ENCODE assay signal across 14 mouse cellular contexts in the genomic region with DNA sequence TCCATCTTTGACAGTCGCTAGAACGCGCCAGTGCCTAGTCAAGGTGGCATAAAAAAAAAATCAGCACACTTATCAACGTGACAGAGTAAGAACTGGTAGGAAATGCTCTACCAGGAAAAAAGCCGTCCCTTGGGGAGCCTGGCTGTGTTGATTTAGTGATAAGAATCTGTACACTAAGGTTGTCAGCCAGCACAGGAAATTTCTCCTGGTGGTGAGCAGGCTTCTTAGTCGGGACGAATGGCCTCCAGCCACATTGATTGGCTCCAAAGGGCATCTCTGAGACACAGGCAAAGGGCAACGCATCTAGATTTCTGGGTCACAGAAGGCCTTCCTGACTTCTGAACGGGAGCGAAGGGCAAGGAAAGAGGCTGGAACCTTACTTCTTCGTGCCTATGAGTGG. TPM values are rescaled to one million over a fixed set of nuclear protein-coding genes. Genes with fewer than 3 reads are reported as not detected.
DNase-seq lines count a peak whose midpoint lies in the region; ATAC-seq lines count a peak whose summit lies in the region.
"Had no signal": no experiment of that assay in that cellular context is flagged by ENCODE, and none has a peak within 500 bp of the region (broad histone marks: within the 10 kb centered on the region; RNA-seq: fewer than 3 reads in every experiment).

No protein-coding gene starts in this region.

- ATAC-seq in heart, embryonic 11.5 days (replicated peaks; ENCODE audit: insufficient number of reproducible peaks, low FRiP score, low TSS enrichment) = no peak
- no peak for ATAC-seq in midbrain, embryonic 11.5 days (ENCODE audit: low FRiP score)
- ATAC-seq in midbrain, embryonic 15.5 days (replicated peaks) = no peak
- peak; percentile 74 for ATAC-seq in stomach, embryonic 16.5 days (ENCODE audit: insufficient read depth, low FRiP score)
- ATAC-seq in hindbrain, embryonic 12.5 days (ENCODE audit: low FRiP score) = no peak

- peak; percentile 94 for DNase-seq in heart, adult 11 months
- DNase-seq in midbrain, embryonic 11.5 days (ENCODE audit: low spot score, missing footprints) = peak; percentile 61
- peak; percentile 64 to 77 for DNase-seq in kidney, postnatal 25 days
- DNase-seq in cerebellum, adult 9-11 months = no peak
- DNase-seq: cerebellum, adult 9-10 months; left cerebral cortex, postnatal 4 days; right cerebral cortex, postnatal 14 days; thymus, adult 18-20 months had no signal

- H3K4me2 ChIP-seq in heart, embryonic 11.5 days = no peak overlapping the region
- H3K4me2 ChIP-seq in midbrain, embryonic 11.5 days = no peak overlapping the region
- no peak overlapping the region for H3K4me2 ChIP-seq in midbrain, embryonic 15.5 days
- no peak overlapping the region for H3K4me2 ChIP-seq in stomach, embryonic 16.5 days (ENCODE audit: low read depth, low read length)
- no peak overlapping the region for H3K4me2 ChIP-seq in hindbrain, embryonic 12.5 days (replicated peaks)
- H3K4me2 ChIP-seq: heart, embryonic 15.5 days had no signal

- H3K4me3 ChIP-seq in heart, embryonic 11.5 days (ENCODE audit: low read depth, low read length) = no peak overlapping the region
- H3K4me3 ChIP-seq in midbrain, embryonic 11.5 days (ENCODE audit: low read depth, low read length) = no peak overlapping the region
- H3K4me3 ChIP-seq in midbrain, embryonic 15.5 days = no peak overlapping the region
- no peak overlapping the region for H3K4me3 ChIP-seq in stomach, embryonic 16.5 days (replicated peaks; ENCODE audit: low read length)
- no peak overlapping the region for H3K4me3 ChIP-seq in hindbrain, embryonic 12.5 days
- H3K4me3 ChIP-seq: heart, embryonic 15.5 days had no signal

- H3K4me1 ChIP-seq in heart, embryonic 11.5 days (ENCODE audit: control insufficient read depth, insufficient read depth, low read length) = no peaks in the 10 kb centered on the region
- H3K4me1 ChIP-seq in midbrain, embryonic 11.5 days (ENCODE audit: control insufficient read depth, insufficient read depth, low read length) = no peaks in the 10 kb centered on the region
- H3K4me1 ChIP-seq in midbrain, embryonic 15.5 days = no peaks in the 10 kb centered on the region
- no peaks in the 10 kb centered on the region; the same call in 1 of the 2 replicates for H3K4me1 ChIP-seq in stomach, embryonic 16.5 days (ENCODE audit: control insufficient read depth, insufficient read depth, low read length)
- H3K4me1 ChIP-seq in hindbrain, embryonic 12.5 days = no peaks in the 10 kb centered on the region

- H3K27me3 ChIP-seq in heart, embryonic 11.5 days (ENCODE audit: control insufficient read depth, insufficient read depth, low read length) = no peaks in the 10 kb centered on the region
- no peaks in the 10 kb centered on the region for H3K27me3 ChIP-seq in midbrain, embryonic 11.5 days (ENCODE audit: control insufficient read depth, insufficient read depth, low read length)
- no peaks in the 10 kb centered on the region for H3K27me3 ChIP-seq in midbrain, embryonic 15.5 days (replicated peaks)
- no peaks in the 10 kb centered on the region for H3K27me3 ChIP-seq in stomach, embryonic 16.5 days (ENCODE audit: control insufficient read depth, insufficient read depth, low read length)
- H3K27me3 ChIP-seq in hindbrain, embryonic 12.5 days = no peaks in the 10 kb centered on the region
- H3K27me3 ChIP-seq: heart, embryonic 15.5 days had no signal

- WGBS in heart, embryonic 11.5 days (ENCODE audit: insufficient replicate concordance) = 52% methylated on average over 11 of the region's 11 CpGs
- 82% methylated on average over 11 of the region's 11 CpGs for WGBS in midbrain, embryonic 11.5 days
- 85% methylated on average over 11 of the region's 11 CpGs for WGBS in midbrain, embryonic 15.5 days
- WGBS in stomach, embryonic 16.5 days = 39% methylated on average over 11 of the region's 11 CpGs
- WGBS in hindbrain, embryonic 12.5 days = 78% methylated on average over 11 of the region's 11 CpGs

- H3K27ac ChIP-seq in heart, embryonic 11.5 days (ENCODE audit: low read depth, low read length) = no peak overlapping the region
- no peak overlapping the region for H3K27ac ChIP-seq in midbrain, embryonic 11.5 days (ENCODE audit: low read depth, low read length)
- H3K27ac ChIP-seq in midbrain, embryonic 15.5 days = no peak overlapping the region
- H3K27ac ChIP-seq in stomach, embryonic 16.5 days (ENCODE audit: low read length) = no peak overlapping the region
- no peak overlapping the region for H3K27ac ChIP-seq in hindbrain, embryonic 12.5 days
- H3K27ac ChIP-seq: heart, embryonic 15.5 days; macrophage had no signal

- no peaks in the 10 kb centered on the region for H3K9me3 ChIP-seq in heart, embryonic 11.5 days (replicated peaks; ENCODE audit: control insufficient read depth, low read length)
- no peaks in the 10 kb centered on the region for H3K9me3 ChIP-seq in midbrain, embryonic 11.5 days (ENCODE audit: control insufficient read depth, low read length)
- no peaks in the 10 kb centered on the region for H3K9me3 ChIP-seq in midbrain, embryonic 15.5 days
- no peaks in the 10 kb centered on the region for H3K9me3 ChIP-seq in stomach, embryonic 16.5 days (replicated peaks; ENCODE audit: control insufficient read depth, low read length)
- H3K9me3 ChIP-seq in hindbrain, embryonic 12.5 days (replicated peaks) = no peaks in the 10 kb centered on the region
- H3K9me3 ChIP-seq: heart, embryonic 15.5 days had no signal

- no peak overlapping the region for H3K9ac ChIP-seq in heart, embryonic 11.5 days (ENCODE audit: low read depth, low read length)
- H3K9ac ChIP-seq in midbrain, embryonic 11.5 days (ENCODE audit: low read length) = no peak overlapping the region
- H3K9ac ChIP-seq in midbrain, embryonic 15.5 days = no peak overlapping the region
- H3K9ac ChIP-seq in stomach, embryonic 16.5 days (ENCODE audit: low read length) = no peak overlapping the region
- H3K9ac ChIP-seq in hindbrain, embryonic 12.5 days = no peak overlapping the region
- H3K9ac ChIP-seq: heart, embryonic 15.5 days had no signal

- no peaks in the 10 kb centered on the region for H3K36me3 ChIP-seq in heart, embryonic 11.5 days (ENCODE audit: control insufficient read depth, insufficient read depth, low read length)
- no peaks in the 10 kb centered on the region for H3K36me3 ChIP-seq in midbrain, embryonic 11.5 days (ENCODE audit: control insufficient read depth, insufficient read depth, low read length)
- no peaks in the 10 kb centered on the region for H3K36me3 ChIP-seq in midbrain, embryonic 15.5 days (replicated peaks)
- no peaks in the 10 kb centered on the region for H3K36me3 ChIP-seq in stomach, embryonic 16.5 days (ENCODE audit: control insufficient read depth, insufficient read depth, low read length)
- no peaks in the 10 kb centered on the region for H3K36me3 ChIP-seq in hindbrain, embryonic 12.5 days
- H3K36me3 ChIP-seq: heart, embryonic 15.5 days had no signal

RNA-seq across cellular contexts. Expression of a gene that starts 19.1 kb away (rescaled TPM):
- polyA plus RNA-seq in heart, embryonic 11.5 days (2014; fragmentation: Nextera tagmentation; extraction: Ambion mirVana) = 26.3 and 32.4 TPM in 2 replicates
- 43.9 and 55.0 TPM in 2 replicates for polyA plus RNA-seq in midbrain, embryonic 11.5 days (2014; fragmentation: Nextera tagmentation; extraction: Ambion mirVana)
- 25.9 and 29.5 TPM in 2 replicates for polyA plus RNA-seq in midbrain, embryonic 15.5 days (2015; fragmentation: Nextera tagmentation; extraction: Ambion mirVana)
- polyA plus RNA-seq in stomach, embryonic 16.5 days (2015; fragmentation: Nextera tagmentation; extraction: Ambion mirVana) = 20.8 and 21.3 TPM in 2 replicates
- polyA plus RNA-seq in hindbrain, embryonic 12.5 days (2016; fragmentation: Nextera tagmentation; extraction: Ambion mirVana) = 51.9 and 52.8 TPM in 2 replicates
